Mouse (Mus musculus): ENCODE results near the gene Cmss1.

GRCm38 (mm10) chr16:57313487-57313886 lies 293.2 kb downstream of the Cmss1 start:
- TF ChIP-seq TCF12 (IDR thresholded peaks at IDR 0.05; ENCODE audit: insufficient read depth, poor library complexity, severe bottlenecking) (no peak), POLR2A (IDR thresholded peaks at IDR 0.05; ENCODE audit: insufficient read length, low read depth) (no peak), MYOG (IDR thresholded peaks at IDR 0.05; ENCODE audit: control insufficient read depth in 1 of 3, insufficient read depth in 1 of 3, insufficient read length in 2 of 3, low read depth in 2 of 3) (no peak), POLR2AphosphoS2 (IDR thresholded peaks at IDR 0.05; ENCODE audit: insufficient read length, low read depth) (no peak), E2F4 (IDR thresholded peaks at IDR 0.05; ENCODE audit: insufficient read depth) (no peak), MAX (IDR thresholded peaks at IDR 0.05; ENCODE audit: low read depth) (no peak), CEBPB (IDR thresholded peaks at IDR 0.05; ENCODE audit: insufficient read depth, poor library complexity, severe bottlenecking) (no peak), USF1 (IDR thresholded peaks at IDR 0.05; ENCODE audit: low read depth) (no peak)

Measured in myocyte (in vitro differentiated cells).